Mouse (Mus musculus): ENCODE data around the gene Slc25a45. TPM values are rescaled to one million over a fixed set of nuclear protein-coding genes. Genes with fewer than 3 reads are reported as not detected.
A peak's percentile ranks its signal among the peaks of the same experiment; 100 is the strongest.
"Not testable (repeated sequence)": the region's sequence is repeated elsewhere in the genome, so short reads cannot be mapped to it uniquely, and the experiment has no call there.

The Slc25a45 gene
- total RNA-seq, 2 experiments from 2014 or later: 3.6 to 3.7 TPM

DNA sequence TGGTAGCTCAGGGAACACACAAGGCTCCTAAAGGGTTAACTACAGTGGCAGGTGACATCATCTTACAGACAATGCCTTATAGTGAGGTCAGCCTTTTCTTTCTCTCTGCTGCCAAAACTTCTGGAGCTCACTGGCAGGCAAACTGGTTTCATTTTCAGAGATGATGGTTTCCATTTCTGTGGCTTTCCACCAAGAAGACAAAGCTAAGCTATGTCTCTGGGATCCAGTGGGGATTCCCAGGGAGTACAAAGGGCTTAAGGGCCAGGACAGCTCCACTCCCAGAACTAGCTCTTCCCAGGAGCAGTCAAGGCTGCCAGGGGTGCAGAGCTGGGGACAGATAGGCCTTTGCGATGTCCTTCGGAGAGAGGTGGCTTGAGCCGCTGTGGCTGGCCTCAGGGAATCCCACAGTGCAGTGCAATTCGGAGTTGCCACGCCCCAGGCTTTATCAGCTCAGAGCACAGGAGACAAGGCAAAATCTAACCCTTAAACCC lies 26.1 kb upstream of the Slc25a45 start:
- DNase-seq (ENCODE audit: low spot score in 2 of 2): no peak

DNA sequence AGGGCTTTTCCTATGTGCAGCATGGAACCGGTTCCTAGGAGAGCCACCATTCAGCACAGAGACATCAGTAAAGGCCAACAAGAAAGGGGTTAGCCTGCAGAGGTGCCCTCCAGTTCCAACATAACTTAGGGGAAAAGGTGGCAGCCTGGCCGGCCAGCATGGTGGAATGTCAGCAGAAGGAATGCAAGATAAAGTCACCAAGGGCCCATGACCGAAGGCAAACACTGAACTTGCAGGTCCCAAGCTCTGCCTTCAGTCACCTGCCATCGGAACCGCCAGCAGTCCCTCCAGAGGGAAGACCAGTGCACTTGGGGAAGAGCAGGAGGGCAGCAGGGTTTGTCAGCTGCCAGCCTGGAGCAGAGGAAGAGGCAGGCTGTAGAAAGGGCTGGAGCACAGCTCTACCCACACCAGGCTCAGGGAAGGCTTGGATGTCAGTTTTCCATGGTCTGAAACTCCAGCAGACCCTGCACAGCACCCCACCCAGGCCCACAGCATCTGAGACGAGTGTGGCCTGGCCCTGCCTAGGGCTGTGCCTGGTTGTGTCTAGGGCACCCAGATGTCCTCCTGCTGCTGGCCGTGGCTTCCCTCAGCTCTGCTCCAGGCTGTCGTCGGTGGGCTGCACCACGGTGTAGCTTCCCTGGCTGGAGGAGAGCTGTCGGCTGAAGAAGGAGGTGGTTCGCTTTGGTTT lies 25.4 kb upstream of the Slc25a45 start:
- no peak for DNase-seq (ENCODE audit: low spot score in 2 of 2)

DNA sequence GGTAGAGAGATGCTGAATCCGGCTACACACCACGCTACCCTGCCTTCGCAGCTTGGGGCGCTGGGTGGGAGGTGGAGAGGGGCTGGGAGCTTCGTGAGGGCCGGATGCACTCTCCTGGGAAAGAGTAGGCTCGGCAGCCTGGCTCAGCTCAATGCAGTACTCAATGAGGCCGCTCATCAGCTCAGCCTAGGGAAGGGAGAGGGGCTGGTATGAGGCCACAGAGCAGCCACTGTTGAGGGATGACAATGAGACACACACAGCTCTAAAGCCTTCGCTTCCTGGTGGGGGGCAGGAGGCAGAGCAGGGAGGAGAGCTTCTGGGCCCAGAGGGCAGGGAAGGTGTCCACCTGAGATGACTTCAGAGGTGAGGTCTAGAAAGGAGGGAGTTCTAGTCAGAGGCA lies 21.0 kb upstream of the Slc25a45 start:
- no peak for DNase-seq (ENCODE audit: low spot score in 2 of 2)

DNA sequence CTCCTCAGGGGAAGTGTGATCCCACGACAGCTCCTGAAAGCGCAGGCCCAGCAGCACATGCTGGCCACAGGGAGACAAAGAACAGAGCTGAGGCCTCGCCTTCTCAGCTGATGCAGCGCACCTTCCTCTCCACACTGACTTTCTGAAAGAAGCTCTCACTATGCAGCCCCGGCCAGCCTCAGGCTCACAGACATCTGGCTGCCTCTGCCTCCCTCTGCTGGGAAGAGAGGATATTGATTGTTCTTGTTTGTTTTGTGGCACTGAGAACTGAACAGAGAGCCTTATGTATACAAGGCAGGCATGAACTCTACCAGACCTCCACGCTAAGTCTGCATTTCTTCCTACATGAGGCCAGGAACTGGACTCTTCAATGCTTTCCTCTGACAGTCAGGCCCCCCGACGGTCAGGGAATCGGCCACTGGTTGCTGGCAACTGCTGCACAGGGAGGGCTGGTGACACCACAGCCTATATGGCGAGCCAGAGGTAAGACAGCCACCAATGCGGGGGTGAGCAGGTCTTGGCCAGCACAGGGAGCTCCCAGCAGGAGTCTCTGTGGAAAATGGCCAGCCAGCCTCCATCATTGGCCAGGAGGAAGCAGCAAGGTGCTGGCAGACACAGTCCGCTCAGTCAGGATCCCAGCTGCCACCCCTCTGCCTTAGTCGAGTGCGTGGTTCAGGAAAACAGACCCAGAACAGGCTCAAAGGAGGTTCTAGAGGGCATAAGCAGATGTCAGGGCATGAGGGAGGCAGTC lies 15.1 kb upstream of the Slc25a45 start:
- DNase-seq (ENCODE audit: low spot score in 2 of 2): no peak

DNA sequence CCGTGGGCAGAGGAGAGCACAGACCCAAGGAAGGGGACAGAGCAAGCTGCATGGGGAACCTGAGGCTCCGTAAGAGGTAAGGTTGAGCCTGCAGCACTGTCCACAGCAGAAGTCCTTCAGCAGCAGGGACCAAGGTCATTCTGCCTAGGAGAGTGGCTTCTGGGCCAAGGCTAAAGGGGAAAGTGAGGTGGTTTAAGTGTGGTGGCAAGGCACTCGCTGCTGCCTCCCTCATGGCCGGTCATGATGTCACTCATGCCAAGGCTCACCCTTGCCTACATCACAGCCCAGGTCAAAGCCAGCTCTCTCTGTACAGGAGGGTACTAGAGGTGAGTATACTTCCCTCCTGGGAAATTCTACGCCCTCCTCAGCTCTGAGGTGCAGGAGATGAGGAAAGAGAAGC lies 13.8 kb upstream of the Slc25a45 start:
- no peak for DNase-seq (ENCODE audit: low spot score in 2 of 2)

DNA sequence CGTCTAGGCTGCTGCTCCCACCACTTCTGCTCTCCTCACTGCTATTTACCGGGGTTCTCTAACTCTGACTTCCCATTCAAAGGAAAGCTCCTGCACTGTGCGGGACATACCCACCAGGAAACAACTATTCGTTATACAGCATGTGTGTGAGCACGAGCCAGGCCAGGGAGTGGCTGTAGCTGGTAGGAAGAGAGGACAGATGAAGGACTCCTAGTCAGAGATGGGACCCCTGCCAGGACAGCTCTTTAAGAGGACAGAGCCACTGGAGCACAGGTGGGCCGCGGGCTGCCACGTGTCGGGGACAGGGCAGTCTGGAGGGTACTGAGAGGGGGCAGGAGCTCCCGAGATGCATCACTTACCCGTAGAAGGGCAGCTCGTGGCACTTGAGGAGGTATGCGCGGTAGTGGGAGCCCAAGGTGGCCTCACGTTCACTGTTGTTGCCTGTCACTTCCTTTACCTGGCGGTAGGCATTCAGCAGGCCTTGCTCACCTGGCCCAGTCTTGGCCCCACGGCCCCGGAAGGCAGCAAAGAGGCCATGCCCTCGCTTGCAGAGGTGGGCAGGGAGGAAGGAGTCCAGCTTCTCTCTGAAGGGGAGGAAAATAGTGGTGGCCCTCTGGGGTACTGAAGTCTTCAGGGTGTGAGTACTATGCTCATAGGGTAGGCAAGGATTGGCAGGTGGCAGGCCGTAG lies 12.8 kb upstream of the Slc25a45 start:
- no peak for DNase-seq (ENCODE audit: low spot score in 2 of 2)

DNA sequence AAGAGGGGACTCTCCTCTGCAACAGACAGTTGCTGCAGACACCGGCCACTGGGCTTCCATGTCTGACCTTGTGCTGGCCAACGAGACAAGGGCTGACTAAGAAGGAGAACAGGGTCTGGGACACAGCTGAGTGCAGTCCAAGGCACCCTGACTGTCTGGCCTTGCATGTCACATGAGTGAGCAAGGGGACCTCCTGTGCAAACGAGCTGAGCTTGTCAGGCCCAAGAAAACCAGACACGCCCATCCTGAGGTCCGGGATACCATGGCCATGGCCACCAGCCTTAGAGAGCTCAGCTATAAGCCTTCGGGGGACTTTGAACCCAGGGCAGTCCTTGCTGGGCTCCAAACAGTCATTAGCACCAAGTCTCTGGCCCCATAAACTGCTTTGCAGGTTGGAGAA lies 9.5 kb upstream of the Slc25a45 start:
- DNase-seq (ENCODE audit: low spot score in 2 of 2): no peak

DNA sequence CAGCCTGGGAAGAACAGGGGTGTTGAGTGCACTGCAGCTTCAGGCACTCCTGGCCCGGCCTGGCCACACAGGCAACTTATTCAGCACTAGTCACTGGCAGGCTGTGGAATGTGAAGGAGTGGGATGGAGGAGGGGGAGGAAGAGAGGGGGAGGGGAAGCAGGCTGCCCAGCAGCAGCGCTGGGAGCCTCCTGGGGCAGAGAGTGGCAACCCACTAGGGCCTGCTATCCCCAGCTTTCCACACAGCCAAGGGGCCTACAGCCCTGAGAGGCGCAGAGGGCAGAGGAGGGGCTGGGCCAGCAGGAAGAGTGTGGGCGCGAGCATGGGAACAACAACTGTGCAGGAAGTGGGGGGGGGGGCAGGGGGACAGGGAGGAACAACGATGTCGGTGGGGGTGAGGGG lies 6.3 kb upstream of the Slc25a45 start:
- DNase-seq (ENCODE audit: low spot score in 2 of 2): no peak

DNA sequence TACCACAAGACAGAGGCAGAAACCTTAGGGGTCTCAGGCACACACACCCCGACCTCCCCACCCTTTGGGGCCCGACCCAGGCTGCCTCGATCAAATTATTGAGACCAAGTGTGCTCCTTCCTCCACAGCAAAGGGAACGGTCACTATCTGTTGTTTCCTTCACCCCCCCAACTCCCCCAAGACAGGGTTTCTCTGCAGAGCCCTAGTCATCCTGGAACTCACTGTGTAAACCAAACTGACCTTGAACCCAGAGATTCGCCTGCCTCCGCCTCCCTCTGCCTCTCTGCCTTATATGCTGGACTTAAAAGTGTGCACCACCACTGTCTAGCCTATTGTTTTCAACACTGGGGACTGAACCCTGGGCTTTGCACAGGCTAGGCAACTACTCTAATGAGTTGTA lies 5.9 kb upstream of the Slc25a45 start:
- no peak for DNase-seq (ENCODE audit: low spot score in 2 of 2)

DNA sequence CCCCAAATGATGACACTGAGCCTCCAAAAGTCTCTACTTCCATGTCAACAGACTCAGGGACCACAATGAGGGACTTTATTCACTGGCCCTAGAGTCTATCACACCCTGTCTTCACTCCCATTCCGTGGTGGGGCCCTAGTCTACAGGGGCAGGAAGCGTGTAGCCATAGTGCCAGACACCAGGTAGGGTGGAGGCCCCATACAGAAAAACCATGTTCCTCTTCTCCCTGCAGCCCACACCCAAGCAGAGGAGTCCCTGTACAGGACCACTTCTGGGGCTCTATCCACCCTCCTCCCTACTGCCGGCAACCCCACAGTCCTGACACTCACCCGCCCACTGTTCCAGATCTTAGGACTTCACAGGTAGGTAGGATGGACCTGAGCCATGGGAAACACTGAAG lies 5.1 kb upstream of the Slc25a45 start:
- no peak for DNase-seq (ENCODE audit: low spot score in 2 of 2)

DNA sequence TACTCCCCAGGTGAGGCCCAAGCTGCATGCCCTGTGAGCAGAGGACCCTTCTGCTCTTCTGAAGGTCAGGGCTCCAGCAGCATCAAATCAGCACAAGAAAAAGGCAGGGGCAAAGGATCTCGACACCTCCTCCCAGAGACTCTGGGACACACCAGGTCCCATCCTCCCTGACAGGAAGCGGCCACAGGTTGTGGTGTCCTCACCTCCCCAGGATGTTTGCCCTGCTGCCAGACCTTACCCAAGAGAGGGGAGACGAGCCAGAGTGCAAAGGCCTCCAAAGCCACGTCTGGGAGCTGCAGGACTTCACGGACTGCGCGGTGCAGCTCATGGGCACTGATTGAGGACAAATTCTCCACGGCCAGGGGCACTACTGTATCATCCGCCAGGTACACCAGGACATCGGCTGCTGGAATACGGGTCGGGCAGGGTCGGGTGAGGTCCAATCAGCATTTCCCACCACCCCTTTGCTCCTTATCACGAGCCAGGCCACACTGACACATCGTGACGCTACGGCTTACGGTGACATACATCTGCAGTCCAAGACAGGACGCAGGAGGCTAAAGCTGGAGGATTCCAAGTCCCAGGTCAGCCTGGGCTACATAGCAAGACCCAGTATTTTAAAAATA lies 4.6 kb upstream of the Slc25a45 start:
- no peak for DNase-seq (ENCODE audit: low spot score in 2 of 2)

DNA sequence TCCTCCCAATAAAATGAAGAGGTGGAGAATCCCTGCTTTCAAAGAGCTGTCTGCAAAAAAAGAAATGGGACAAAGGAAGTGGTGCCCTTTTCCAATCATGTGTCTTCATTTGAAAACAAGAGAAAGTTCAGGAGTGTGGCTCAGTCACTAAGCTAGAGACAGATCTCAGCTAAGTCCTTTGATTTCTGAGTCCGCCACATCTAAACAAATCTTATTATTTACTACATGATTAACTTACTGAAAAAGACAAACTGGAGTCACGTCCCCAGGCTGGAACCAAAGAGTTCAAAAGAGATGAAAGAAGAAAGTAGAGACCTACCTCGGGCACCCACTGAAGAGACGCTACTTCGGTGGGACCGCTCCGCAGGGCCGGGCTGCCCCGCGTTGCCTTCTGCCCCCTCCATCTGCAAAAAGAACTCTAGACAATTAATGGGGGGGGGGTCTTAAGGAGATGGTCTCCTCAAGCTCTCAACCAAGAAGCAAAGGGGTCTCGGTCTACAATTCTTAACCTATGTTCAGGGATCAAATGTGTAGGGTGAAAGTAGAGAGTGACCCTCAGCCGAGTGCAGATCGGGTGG lies 3.1 kb upstream of the Slc25a45 start:
- no peak for DNase-seq (ENCODE audit: low spot score in 2 of 2)

DNA sequence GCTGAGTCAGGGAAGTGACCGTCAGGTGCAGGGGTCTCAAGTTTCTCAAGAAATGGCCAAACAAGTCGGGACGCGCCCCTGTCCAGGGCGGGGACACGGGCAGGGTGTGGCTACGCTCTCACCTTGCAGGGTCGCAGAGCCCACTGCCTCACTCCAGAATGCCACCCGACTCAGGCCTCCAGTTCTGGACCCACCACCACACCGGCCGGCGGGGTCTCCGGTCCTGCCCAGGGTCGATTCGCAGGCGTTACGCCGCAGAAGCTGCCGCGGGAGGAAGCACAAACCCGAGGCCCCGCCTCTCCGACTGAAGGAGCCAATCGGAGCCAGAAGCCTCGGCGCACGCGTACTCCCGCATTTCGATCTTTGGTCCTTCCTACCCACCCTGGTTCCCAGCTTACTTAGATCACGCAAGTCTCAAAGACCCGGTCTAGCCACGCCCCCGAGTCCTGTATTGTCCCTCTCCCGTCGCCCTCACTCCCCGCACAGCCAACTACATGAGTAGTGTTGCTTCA lies 2.6 kb upstream of the Slc25a45 start, which contains the start of gene Frmd8:
Gene Frmd8 (minus strand): TSS at position 306 of the 512 bp plus-strand sequence.
- peak; percentile 89 to 95 for DNase-seq (ENCODE audit: low spot score in 2 of 2)

DNA sequence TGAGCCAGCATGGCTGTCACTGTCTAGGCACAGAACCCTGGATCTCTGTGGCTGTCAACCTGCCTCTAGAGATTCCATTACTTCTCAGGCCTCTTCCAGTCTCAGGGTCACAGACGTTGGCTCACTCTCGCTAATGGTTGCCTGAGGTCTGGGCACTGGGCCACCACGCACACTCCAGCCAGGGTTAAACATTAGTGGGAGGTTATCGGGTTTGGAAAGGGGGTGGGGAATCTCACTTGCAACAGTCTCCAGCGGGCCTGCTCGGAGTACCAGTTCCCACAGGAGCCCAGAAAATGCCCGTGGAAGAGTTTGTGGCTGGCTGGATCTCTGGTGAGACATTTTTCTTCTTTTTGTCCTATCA lies 734 bp downstream of the Slc25a45 start:
- no peak for DNase-seq (ENCODE audit: low spot score in 2 of 2)

DNA sequence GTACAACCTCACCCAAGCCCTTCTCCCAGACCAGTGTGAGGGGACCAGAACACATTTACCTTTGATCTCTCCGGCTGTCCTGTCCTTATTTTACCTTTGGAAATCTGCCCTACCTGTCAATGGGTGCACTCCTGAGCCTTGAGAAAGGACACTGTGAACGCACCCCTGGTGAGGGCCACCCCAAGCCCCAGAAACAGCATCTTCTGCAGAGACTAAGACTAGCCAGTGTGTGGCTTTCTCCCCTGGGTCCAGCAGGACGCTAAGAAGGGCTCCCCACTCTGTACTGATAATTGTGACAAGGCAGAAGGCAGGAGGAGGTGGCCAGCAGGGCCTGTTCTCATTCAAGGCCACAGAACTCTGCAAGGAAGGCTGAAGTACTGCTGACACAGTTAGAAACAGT lies 1.3 kb downstream of the Slc25a45 start:
- no peak for DNase-seq (ENCODE audit: low spot score in 2 of 2)

DNA sequence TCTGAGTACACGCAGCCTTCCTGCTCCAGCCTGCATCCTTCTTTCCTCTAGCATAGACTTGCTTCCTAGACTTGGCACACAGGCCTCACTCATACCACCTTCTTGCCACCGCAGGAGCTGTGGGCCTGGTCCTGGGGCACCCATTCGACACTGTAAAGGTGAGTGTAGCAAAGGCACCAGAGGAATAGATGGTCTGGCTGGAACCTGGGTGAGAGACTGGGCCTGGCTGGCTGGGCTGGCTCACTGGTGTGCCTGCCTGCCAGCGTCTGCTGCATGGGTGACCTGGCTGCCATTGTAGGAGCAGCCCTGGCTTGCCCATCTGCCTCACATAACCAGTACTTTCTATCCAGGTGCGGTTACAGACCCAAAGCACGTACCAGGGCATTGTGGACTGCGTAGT lies 2.1 kb downstream of the Slc25a45 start:
- no peak for DNase-seq (ENCODE audit: low spot score in 2 of 2)

DNA sequence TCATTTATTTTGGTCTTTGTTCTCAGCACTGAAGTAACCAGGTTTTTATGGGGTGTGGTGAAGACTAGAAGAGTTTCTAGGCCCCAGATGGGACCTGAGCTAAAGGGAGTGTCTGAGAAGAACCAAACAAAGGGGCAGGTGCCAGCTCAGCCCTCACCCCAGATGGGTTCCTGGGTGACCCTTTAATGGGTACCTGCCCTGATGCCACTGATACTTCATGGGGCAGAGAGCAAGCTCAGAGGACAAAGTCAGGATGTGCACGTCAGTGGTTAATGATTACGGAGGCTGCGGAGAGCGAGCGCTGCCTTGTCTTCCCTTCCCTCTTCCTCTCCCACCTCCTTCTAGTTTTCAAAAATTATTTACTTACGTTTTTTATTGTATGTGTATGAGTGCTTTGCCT lies 3.5 kb downstream of the Slc25a45 start:
- DNase-seq (ENCODE audit: low spot score in 2 of 2): no peak

DNA sequence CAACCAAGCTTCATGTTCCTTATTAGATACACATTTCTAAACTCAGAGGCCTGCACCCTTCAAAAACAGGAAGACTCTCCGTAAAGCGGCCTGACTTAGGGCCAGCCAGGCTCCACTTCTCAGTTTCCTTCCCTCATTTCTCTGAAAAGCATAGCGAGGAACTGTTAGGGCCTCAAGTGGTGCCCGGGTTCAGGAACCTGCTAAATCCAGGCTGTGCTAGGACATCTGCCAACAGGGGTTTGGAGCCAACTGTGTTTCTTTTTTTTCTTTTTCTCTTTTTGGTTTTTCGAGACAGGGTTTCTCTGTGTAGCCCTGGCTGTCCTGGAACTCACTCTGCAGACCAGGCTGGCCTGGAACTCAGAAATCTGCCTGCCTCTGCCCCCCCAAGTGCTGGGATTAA lies 4.5 kb downstream of the Slc25a45 start:
- not testable (repeated sequence) for DNase-seq (ENCODE audit: low spot score in 2 of 2)

DNA sequence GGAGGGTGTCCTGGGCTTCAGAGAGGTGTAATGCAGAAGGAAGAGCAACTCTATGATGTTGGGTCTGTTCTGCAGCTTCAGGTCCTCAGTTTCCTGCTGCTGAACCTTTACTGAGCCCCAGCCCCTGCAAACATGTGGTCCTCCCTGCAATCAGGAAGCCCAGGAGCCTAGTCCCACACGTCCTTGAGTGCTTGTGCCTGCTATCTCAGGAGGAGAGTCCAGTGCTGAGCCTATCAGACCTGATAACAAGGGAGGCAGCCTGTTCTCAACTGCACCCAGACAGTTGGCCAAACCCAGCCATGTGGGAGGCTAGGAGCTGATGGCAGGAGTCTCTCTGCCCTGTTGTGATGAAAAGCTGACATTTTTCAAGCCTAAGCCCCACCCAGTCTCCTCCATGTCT lies 6.3 kb downstream of the Slc25a45 start:
- DNase-seq (ENCODE audit: low spot score in 2 of 2): no peak

DNA sequence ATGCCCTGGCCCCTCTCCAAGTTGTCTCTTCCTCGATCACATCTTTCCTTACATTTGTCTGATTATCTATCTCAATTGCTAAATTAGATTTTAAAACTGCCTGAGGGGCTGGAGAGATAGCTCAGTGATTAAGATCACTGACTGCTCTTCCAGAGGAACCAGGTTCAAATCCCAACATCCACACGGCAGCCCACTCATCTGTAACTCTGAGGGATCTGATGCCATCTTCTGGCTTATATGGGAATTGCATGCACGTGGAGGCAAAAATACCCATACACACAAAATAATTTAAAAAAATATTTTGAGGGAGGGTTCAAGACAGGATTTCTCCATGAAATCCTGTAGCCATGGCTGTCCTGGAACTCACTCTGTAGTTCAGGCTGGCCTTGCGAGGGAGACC lies 8.2 kb downstream of the Slc25a45 start:
- no peak for DNase-seq (ENCODE audit: low spot score in 2 of 2)

DNA sequence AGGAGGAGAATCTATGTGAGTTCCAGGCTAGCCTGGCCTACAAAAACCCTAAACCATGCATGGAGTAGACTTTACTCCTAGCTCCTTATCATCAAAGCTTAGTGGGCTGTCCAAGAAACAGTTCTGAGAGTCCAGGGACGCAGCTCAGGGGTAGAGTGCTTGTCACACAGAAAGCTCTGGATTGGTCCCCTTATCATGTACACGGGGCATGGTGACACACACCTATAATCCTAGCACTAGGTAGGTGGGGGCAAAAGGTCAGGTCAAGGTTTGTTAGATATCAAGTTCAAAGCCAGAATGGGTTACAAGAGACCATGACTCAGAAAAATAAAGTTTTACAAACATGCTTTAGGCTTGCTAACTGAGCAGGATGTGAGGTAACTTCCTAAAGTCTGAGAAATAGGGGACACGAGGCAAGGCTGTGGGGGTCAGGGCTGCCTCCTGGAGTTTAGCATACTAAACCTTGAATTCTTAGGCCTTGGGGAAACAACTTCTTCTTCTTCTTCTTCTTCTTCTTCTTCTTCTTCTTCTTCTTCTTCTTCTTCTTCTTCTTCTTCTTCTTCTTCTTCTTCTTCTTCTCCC lies 9.7 kb downstream of the Slc25a45 start:
- DNase-seq (ENCODE audit: low spot score in 2 of 2): no peak
